ENCODE assay signal across 11 mouse cellular contexts in genomic region chr14:38629671-38630070, GRCm38 (mm10).
DNase-seq lines count a peak whose midpoint lies in the region.
"Had no signal": no experiment of that assay in that cellular context is flagged by ENCODE, and none has a peak within 500 bp of the region (broad histone marks: within the 10 kb centered on the region; RNA-seq: fewer than 3 reads in every experiment).

No protein-coding gene starts in this region.

- peak; percentile 28 to 39 for DNase-seq in layer of hippocampus, postnatal 10 days (ENCODE audit: low spot score in 2 of 2)
- DNase-seq in layer of hippocampus, adult 11-12 months (ENCODE audit: low spot score), result no peak
- peak; percentile 61 for DNase-seq in brain, adult 2 months (ENCODE audit: low read depth, low spot score)
- peak; percentile 12 for DNase-seq in cerebellum, adult 11 months
- peak; percentile 5 to 22 for DNase-seq in cerebellum, postnatal 36 days
- no peak for DNase-seq in right cerebral cortex, postnatal 36 days (ENCODE audit: low spot score in 2 of 2)
- DNase-seq in left cerebral cortex, adult 9 months (ENCODE audit: low spot score in 2 of 2), result no peak
- no peak for DNase-seq in T-cell, adult 2 months (ENCODE audit: low spot score)
- DNase-seq: heart, adult 2 months; spleen, adult 18-20 months; thymus, postnatal 36 days had no signal

Comparison
In these comparisons a context has a peak if more than half of its experiments do, and no peak if none do; other contexts are left out.
1. DNase-seq: peak in layer of hippocampus, postnatal 10 days (2 of 2), brain, adult 2 months (single experiment), cerebellum, adult 11 months (single experiment) and cerebellum, postnatal 36 days (2 of 2); none in layer of hippocampus, adult 11-12 months (single experiment), right cerebral cortex, postnatal 36 days (0 of 2), left cerebral cortex, adult 9 months (0 of 2) and T-cell, adult 2 months (single experiment).